Mouse (Mus musculus): Measurements from ENCODE around the gene Izumo1. TPM values are rescaled to one million over a fixed set of nuclear protein-coding genes. Genes with fewer than 3 reads are reported as not detected.

The Izumo1 gene
- polyA plus RNA-seq, 1 experiment from 2014 or later = 0.08 TPM

GRCm38 (mm10) chr7:45638623-45639401 is 17.2 kb downstream of the Izumo1 start:
- WGBS = 31% methylated on average over 29 of the region's 29 CpGs
- H3K9me3 ChIP-seq (ENCODE audit: control insufficient read depth) = no peaks in the 10 kb centered on the region
- no peak overlapping the region for H3K27ac ChIP-seq (ENCODE audit: low read depth, low read length)
- H3K9ac ChIP-seq (ENCODE audit: low read depth, low read length) = no peak overlapping the region
- H3K27me3 ChIP-seq (replicated peaks; ENCODE audit: control insufficient read depth, insufficient read depth, low read length) = peaks cover 37% of the 10 kb centered on the region; the same call in 1 of the 2 replicates
- ATAC-seq = peak; percentile 62
- H3K36me3 ChIP-seq (ENCODE audit: control insufficient read depth, insufficient read depth) = 0 out of 2 replicates have a peak, but pooled peaks cover 2% of the 10 kb centered on the region
- peak overlapping the region; percentile 28 for H3K4me2 ChIP-seq (replicated peaks; ENCODE audit: low read depth)
- no peak overlapping the region for H3K4me3 ChIP-seq (ENCODE audit: low read depth, low read length)
- H3K4me1 ChIP-seq (replicated peaks; ENCODE audit: control insufficient read depth, insufficient read depth, low read length) = no peaks in the 10 kb centered on the region
- no peak for TF ChIP-seq CTCF (IDR thresholded peaks at IDR 0.05; ENCODE audit: low read depth)

- H3K27me3 ChIP-seq (replicated peaks; ENCODE audit: control insufficient read depth, insufficient read depth, low read length) = peaks cover 38% of the 10 kb centered on the region; the same call in 1 of the 2 replicates
- no peak within 1 kb of the TSS for H3K4me2 ChIP-seq (replicated peaks; ENCODE audit: low read depth)
- no peaks in the 10 kb centered on the region for H3K9me3 ChIP-seq (ENCODE audit: control insufficient read depth)
- no peak within 1 kb of the TSS for H3K27ac ChIP-seq (ENCODE audit: low read depth, low read length)
- H3K36me3 ChIP-seq (ENCODE audit: control insufficient read depth, insufficient read depth) = 0 out of 2 replicates have a peak, but pooled peaks cover 2% of the 10 kb centered on the region
- no peak for ATAC-seq
- WGBS = 46% methylated on average over 19 of the region's 19 CpGs
- no peaks in the 10 kb centered on the region for H3K4me1 ChIP-seq (replicated peaks; ENCODE audit: control insufficient read depth, insufficient read depth, low read length)
- H3K4me3 ChIP-seq (ENCODE audit: low read depth, low read length) = no peak within 1 kb of the TSS
- no peak within 1 kb of the TSS for H3K9ac ChIP-seq (ENCODE audit: low read depth, low read length)
- TF ChIP-seq CTCF (IDR thresholded peaks at IDR 0.05; ENCODE audit: low read depth) = no peak
Measured at GRCm38 (mm10) chr7:45639561-45640027, 18.0 kb downstream of the Izumo1 start, which contains the start of gene Mamstr. Mamstr (plus strand) TSS chr7:45639977.

GRCm38 (mm10) chr7:45640191-45640957 is 18.8 kb downstream of the Izumo1 start:
- no peak for ATAC-seq
- Histone ChIP-seq H3K4me2 (replicated peaks; ENCODE audit: low read depth) (no peak overlapping the region), H3K27me3 (replicated peaks; ENCODE audit: control insufficient read depth, insufficient read depth, low read length) (peaks cover 43% of the 10 kb centered on the region; the same call in 1 of the 2 replicates), H3K27ac (ENCODE audit: low read depth, low read length) (no peak overlapping the region), H3K4me3 (ENCODE audit: low read depth, low read length) (no peak overlapping the region), H3K4me1 (replicated peaks; ENCODE audit: control insufficient read depth, insufficient read depth, low read length) (no peaks in the 10 kb centered on the region), H3K36me3 (ENCODE audit: control insufficient read depth, insufficient read depth) (0 out of 2 replicates have a peak, but pooled peaks cover 2% of the 10 kb centered on the region), H3K9me3 (ENCODE audit: control insufficient read depth) (no peaks in the 10 kb centered on the region), H3K9ac (ENCODE audit: low read depth, low read length) (no peak overlapping the region)
- TF ChIP-seq CTCF (IDR thresholded peaks at IDR 0.05; ENCODE audit: low read depth) = no peak
- 85% methylated on average over 19 of the region's 19 CpGs for WGBS

GRCm38 (mm10) chr7:45641391-45642040 is 19.9 kb downstream of the Izumo1 start:
- WGBS = 51% methylated on average over 17 of the region's 17 CpGs
- H3K27me3 ChIP-seq (replicated peaks; ENCODE audit: control insufficient read depth, insufficient read depth, low read length) = peaks cover 43% of the 10 kb centered on the region; the same call in 1 of the 2 replicates
- TF ChIP-seq CTCF (IDR thresholded peaks at IDR 0.05; ENCODE audit: low read depth) = no peak
- H3K36me3 ChIP-seq (ENCODE audit: control insufficient read depth, insufficient read depth) = 0 out of 2 replicates have a peak, but pooled peaks cover 2% of the 10 kb centered on the region
- peak overlapping the region; percentile 35 for H3K4me2 ChIP-seq (replicated peaks; ENCODE audit: low read depth)
- H3K27ac ChIP-seq (ENCODE audit: low read depth, low read length) = no peak overlapping the region
- H3K4me1 ChIP-seq (replicated peaks; ENCODE audit: control insufficient read depth, insufficient read depth, low read length) = no peaks in the 10 kb centered on the region
- no peaks in the 10 kb centered on the region for H3K9me3 ChIP-seq (ENCODE audit: control insufficient read depth)
- H3K9ac ChIP-seq (ENCODE audit: low read depth, low read length) = no peak overlapping the region
- H3K4me3 ChIP-seq (ENCODE audit: low read depth, low read length) = peak overlapping the region; percentile 2; the same call in 1 of the 2 replicates
- ATAC-seq = no peak

- H3K9me3 ChIP-seq (ENCODE audit: control insufficient read depth) = no peaks in the 10 kb centered on the region
- no peak for ATAC-seq
- WGBS = 62% methylated on average over 5 of the region's 5 CpGs
- peak overlapping the region; percentile 2; the same call in 1 of the 2 replicates for H3K4me3 ChIP-seq (ENCODE audit: low read depth, low read length)
- H3K27me3 ChIP-seq (replicated peaks; ENCODE audit: control insufficient read depth, insufficient read depth, low read length) = peaks cover 43% of the 10 kb centered on the region; the same call in 1 of the 2 replicates
- peak overlapping the region; percentile 35 for H3K4me2 ChIP-seq (replicated peaks; ENCODE audit: low read depth)
- H3K4me1 ChIP-seq (replicated peaks; ENCODE audit: control insufficient read depth, insufficient read depth, low read length) = no peaks in the 10 kb centered on the region
- TF ChIP-seq CTCF (IDR thresholded peaks at IDR 0.05; ENCODE audit: low read depth) = no peak
- H3K36me3 ChIP-seq (ENCODE audit: control insufficient read depth, insufficient read depth) = no peaks in the 10 kb centered on the region
- H3K27ac ChIP-seq (ENCODE audit: low read depth, low read length) = no peak overlapping the region
- H3K9ac ChIP-seq (ENCODE audit: low read depth, low read length) = no peak overlapping the region
Measured at GRCm38 (mm10) chr7:45642083-45642482, 20.5 kb downstream of the Izumo1 start.

All from intestine, postnatal 0 days (tissue).